Mouse (Mus musculus): Measurements from ENCODE around the gene CN725425. TPM values are rescaled to one million over a fixed set of nuclear protein-coding genes. Genes with fewer than 3 reads are reported as not detected.
A peak's percentile ranks its signal among the peaks of the same experiment; 100 is the strongest.

The CN725425 gene
- total RNA-seq (2017): not detected in 2 replicates

DNA sequence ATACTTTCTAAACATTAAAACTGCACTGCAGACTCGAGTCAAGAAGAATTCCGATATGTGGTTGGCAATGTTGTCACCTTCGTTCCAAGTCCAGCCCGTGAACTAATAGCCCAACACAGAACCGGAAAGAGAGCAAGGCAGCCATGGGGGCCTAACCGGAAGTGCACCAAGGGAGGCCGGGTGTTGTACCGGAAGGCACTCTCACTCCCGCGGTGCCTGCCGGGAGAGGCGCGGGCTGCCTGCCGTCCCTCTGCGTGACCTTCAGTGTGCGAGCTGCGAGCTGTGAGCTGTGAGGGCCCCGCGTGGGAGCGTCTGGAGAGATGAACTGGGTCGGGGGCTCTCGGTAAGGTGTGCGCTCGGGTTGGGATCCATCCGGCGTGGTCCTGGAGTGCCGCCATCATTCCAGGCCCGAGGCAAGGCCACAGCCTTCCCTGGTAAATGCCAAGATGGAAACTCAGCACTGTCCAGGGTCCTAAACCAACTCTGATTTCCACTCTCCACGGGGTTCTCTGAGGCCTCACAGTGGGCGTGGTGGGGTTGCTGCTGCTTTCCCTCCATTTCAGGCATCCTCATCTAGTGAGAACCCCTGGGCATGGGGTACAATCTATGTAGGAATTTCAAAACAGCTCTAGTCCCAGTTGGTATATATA is at the start of gene CN725425:
TSS of gene CN725425 (plus strand) at position 239 of the 650 bp plus-strand sequence.
- ATAC-seq (ENCODE audit: extremely low read depth, insufficient number of reproducible peaks, low FRiP score, poor library complexity, severe bottlenecking): no peak

DNA sequence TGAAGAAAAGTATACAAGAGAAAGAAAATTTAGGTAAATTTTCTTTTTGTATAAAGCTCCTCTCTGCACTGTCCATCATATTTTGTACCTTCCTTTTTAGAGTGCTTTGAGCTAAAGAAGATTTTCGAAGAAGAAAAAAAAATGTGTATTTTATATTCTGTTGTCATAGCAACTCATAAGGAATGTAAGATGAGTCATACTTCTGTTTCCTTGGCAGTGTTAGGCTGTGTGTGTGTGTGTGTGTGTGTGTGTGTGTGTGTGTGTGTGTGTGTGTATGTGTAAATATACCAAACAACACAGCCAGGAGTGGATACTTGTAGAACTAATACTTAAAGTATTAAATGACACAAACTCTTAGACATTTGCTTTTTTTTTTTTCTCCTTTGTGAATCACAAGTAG is 46.7 kb upstream of the CN725425 start:
- ATAC-seq (ENCODE audit: extremely low read depth, insufficient number of reproducible peaks, low FRiP score, poor library complexity, severe bottlenecking): no peak

DNA sequence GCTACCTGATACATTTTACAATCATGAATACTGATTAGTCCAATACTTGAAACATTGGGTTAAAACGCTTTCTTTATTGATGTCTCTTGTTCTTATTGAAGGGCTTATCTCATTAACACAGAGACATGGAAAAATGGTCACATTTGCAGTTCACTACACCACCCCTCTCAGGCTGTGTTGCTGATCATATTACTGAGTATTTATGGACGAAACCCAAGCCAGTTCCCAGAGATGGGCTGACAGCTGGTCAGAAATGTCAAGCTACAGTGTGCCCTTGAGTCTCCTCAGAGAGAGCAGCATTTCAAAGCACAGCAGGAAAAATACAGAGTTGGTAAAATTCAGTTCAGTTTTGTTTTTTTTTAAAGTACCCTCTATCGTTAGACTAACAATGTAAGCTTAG is 46.0 kb upstream of the CN725425 start:
- no peak for ATAC-seq (ENCODE audit: extremely low read depth, insufficient number of reproducible peaks, low FRiP score, poor library complexity, severe bottlenecking)

DNA sequence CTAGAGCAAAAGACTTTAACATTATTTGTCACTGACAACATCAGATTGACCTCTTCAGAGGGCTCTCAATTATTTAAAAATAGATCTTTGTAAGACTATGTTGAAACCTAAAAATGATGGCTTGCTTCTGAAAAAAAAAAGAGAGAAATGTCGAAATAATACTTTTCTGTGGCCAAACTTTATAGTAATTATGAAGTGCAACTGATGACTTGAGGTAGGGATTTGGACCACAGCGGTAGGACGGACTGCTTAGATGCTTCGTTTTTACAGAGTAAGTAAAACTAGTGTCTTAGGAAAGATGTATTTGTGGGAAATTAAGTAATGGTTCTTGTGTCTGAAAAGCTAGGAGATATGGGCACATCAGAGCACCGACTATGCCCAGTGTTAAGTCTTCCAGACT is 38.1 kb upstream of the CN725425 start:
- ATAC-seq (ENCODE audit: extremely low read depth, insufficient number of reproducible peaks, low FRiP score, poor library complexity, severe bottlenecking): no peak

DNA sequence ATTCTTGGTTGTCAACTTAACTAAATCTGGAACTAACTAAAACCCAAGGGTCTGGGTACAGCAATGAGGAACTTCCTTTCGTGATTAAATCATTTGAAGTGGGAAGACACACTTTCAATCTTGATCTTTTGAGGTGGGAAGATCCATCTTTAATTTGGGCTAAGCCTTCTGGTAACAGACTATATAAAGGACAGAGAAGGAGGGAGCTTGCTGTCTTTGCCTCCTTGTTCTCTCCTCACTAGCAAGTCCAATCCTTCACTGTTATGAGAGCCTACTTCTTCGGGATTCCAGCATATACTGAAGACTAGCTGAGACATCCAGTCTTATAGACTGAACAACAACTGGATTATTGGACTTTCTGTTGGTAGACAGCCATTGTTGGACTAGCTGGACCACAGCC is 35.8 kb upstream of the CN725425 start:
- ATAC-seq (ENCODE audit: extremely low read depth, insufficient number of reproducible peaks, low FRiP score, poor library complexity, severe bottlenecking): no peak

DNA sequence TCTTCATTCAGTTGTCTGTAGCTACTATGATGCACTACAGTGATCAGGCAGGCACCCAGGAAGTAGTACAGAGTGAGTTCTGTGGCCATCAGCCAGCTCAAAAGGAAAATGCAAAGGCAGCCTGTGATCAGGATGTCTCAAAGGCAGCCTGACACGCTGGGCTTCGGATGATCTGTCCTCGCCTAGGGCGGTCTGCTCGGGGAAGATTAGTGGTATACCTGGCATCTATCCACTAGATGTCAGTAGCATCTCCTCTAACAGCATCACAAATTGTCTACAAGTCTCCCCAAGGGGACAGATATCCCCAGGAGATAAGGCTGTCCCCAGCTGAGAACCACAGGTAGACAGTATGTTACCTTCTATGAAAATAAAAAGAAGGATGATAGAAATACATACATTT is 34.3 kb upstream of the CN725425 start:
- ATAC-seq (ENCODE audit: extremely low read depth, insufficient number of reproducible peaks, low FRiP score, poor library complexity, severe bottlenecking): peak; percentile 56; the same call in 1 of the 2 replicates

DNA sequence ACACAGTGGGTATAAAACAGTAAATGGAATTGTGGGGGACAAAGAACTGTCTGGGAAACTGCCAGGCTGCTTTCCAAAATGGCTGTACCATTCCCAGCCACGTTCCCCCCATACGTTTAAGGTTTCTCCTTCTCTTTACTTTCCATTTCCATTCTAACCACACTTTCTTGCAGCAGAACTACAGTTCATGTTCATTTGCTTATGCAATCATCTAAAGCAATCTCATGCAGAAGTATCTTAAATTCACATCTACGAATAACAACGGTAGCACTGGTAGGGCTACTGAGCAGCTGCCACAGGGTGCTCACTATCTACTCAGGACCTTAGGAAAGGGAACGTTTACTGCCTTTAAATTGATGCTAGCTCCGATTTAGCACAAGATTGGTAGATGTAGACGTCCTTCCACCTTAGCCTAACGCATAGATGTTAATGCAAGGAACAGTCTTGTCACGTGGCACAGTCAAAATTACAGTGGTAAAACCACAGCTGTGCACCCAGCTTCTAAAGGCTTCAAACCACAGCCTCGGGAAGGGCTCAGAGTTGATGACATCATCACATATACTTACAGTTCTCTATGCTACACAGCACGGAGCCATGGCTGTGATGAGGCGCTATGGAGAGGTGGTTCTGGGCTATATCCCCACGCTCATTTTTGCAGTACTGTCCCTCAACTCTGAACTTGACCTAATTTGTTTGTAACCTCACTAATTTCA is 31.3 kb upstream of the CN725425 start:
- ATAC-seq (ENCODE audit: extremely low read depth, insufficient number of reproducible peaks, low FRiP score, poor library complexity, severe bottlenecking): peak; percentile 79

DNA sequence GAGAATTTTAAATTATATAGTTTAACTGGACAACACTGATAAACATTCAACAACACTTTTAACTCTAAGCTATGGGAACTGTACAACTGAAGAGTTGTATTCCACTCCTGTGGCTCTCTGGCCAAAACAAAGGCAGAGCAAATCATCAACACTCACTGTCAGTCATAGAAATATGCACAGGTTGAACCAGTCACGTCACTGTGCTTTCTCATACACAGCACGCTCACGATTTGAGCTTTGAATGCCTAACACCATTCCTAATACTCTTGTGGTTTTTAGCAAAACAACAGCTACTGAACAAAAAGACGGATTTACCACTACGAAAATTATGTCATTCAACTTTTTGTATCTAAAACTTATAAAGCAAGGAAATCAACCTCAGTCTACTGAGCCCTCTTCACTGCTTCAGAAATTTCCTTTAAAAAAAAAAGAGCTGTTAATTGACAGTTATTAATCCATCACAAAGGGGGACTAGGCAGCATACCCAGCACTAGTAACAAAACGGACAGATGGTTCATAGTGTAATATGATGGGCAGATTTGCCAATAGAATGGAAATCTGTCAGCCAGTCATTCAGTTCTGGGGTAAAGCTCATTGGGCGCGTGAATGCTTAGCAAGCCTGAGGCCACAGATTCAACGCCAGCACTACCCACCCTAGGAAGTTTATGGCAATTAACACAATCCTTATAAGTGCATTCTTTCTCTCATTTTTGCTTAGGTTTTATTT is 28.5 kb upstream of the CN725425 start:
- no peak for ATAC-seq (ENCODE audit: extremely low read depth, insufficient number of reproducible peaks, low FRiP score, poor library complexity, severe bottlenecking)

DNA sequence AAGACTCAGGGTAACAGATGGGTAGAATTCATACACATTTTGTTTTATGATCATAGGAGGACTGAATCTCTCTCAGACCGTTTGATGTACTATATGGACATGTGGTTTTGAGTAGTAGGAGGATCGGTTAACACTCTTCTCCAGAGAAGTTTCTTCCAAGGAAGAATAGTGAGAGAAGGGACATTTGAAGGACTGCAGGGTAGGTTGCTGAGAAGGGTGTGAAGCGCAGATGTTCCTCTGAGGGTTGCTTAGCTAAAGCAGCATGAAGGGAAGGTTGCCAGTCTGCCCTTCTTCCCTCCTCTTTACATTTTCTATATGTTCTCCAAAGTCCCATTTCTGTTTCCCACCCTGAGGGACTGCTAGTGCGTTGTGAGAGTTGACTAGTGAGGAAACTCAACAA is 28.0 kb upstream of the CN725425 start:
- ATAC-seq (ENCODE audit: extremely low read depth, insufficient number of reproducible peaks, low FRiP score, poor library complexity, severe bottlenecking): no peak

DNA sequence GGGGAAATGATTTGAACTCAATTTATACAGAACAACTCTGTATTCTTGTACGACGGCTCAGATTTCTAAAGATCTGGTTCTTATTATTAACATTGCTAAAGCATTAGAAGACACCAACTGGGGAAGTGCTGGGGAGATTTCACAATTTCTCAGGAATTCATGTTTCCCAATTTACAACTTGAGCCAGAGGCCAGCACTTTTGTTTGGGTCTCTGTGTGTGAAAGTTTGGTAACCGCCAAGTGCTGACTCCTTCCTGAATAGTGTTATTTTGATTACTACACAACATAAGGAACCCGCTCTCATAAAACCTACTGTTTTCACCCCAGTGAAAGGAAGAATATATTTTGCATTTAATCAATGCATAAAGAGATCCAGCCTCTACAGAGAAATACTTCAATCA is 27.1 kb upstream of the CN725425 start:
- ATAC-seq (ENCODE audit: extremely low read depth, insufficient number of reproducible peaks, low FRiP score, poor library complexity, severe bottlenecking): no peak

DNA sequence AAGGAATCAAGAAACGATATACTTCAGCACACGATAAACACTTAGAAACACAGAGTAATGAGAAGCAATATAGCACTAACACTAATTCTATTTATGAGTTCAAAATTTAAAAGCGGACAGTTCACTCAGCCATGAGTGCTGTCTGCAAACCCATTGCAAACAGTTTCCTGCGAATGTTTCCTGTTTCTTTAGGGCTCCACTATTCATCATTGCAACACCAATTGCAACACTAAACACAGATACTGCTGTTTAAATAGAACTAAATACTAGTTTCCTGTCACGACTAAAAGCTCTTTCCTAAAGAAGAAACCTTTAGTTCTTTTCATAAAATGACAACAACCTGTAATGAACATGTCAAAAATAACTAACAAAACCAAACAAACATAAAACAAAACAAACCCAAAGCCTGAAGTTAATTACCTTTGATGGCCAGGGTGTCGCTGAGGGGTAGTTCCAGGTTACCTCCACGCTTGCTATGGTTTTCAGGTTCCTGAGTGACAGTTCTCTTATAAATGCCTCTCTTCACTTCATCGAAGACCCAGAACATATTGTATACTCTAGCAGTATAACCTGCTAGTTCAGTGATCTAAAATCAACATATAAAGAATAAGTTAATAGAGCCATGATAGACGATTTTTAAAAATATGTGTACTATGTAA is 20.5 kb upstream of the CN725425 start:
- ATAC-seq (ENCODE audit: extremely low read depth, insufficient number of reproducible peaks, low FRiP score, poor library complexity, severe bottlenecking): peak; percentile 67; the same call in 1 of the 2 replicates

DNA sequence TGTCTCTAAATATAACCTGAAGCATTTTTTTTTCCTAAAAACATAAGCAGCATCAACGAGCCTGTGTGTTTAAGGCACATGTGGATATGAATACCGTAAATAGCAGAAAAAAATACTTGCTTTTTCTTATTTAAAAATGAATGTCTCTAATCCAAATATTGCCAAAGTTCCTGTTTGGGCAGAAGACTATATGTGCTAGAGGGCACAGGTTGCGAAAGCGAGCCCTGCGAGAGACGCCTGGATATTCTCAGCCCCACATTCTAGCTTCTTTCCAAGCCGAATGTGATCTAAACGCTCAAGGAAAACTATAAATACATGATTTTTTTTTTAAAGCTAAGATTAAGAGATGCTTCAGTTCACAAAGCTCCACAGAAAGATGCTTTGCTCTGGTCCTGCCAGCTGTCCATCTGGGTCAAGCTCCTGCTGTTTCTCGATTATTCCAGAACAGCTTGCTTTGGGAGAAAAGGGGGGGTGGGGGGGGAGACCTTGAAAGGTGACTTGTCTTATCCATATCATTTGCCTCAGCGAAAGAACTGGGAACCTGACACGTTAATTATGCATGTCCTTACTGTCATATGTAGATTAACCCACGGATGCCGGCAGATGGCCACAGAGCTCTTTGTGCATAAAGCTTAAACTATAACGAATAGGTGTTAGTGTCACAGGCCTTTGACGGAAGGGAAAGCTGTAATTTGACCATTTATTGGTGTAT is 19.2 kb upstream of the CN725425 start:
- ATAC-seq (ENCODE audit: extremely low read depth, insufficient number of reproducible peaks, low FRiP score, poor library complexity, severe bottlenecking): no peak

DNA sequence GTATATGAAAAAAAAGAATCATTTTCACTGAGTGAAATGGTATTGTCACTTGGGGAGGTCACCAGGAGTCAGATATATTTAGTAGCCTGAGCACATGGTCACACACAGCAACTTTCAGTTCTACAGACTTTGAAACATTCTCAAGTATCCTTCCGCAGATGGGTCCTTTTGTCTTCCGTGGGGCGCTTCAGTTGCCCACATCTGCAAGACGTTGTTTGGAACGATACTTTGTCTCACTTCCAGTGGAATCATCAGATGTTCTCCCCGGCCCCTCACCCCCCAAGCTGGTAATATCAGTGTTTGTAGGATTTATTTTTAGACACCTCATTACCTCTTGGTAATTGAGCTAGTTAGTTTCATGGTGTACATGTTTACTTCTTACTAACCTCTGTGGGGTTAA is 12.9 kb upstream of the CN725425 start:
- ATAC-seq (ENCODE audit: extremely low read depth, insufficient number of reproducible peaks, low FRiP score, poor library complexity, severe bottlenecking): no peak

DNA sequence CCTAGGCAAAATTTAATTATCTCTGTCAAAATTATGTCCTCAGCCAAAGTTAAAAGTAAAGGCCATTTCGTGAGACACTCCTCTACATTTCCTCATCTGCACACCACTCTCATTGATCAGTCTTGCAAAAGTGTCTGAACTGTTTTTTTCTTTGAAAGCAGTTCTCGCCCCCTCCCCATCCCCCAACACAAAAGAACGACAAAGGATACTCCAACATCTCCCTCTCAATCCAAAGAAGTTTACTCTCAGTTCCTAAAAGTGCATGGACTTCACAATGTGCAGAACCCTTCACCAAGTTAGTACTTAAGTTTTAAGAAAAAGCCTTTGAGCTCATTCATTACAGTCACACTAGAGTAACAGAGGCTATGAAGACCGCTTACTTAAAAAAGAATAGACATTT is 9.3 kb upstream of the CN725425 start:
- no peak for ATAC-seq (ENCODE audit: extremely low read depth, insufficient number of reproducible peaks, low FRiP score, poor library complexity, severe bottlenecking)

DNA sequence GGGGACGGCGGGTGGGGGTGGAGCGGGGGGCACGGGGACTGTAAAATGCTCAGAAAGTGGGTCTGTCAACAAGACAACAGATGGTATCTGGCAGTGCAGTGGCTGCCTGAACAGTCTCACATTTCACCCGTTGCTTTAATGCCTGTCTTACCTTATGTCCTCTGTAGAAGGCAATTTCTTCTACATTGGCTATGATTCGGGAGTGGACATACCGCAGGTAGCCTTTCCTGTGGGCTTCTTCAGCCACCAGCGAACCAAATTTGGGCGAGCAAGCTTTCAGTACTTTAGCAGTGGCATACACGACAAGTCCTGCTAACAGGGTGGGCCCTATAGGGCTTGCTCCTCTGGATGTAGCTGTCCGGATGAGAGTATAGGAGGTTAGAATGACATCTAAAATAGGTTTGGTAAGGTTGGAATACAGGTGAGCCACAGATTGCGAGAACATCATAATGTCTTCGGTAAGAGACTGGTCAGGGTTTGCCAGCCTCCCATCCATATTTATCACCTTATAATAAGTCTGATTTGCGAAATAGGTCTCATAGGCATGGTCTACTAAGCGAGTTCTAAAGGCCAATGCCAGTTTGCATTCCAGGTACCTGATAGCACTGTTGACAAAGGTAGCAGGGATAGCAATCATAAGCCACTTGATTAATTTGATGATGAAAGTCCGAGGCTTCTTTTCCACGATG is 8.6 kb upstream of the CN725425 start:
- no peak for ATAC-seq (ENCODE audit: extremely low read depth, insufficient number of reproducible peaks, low FRiP score, poor library complexity, severe bottlenecking)

DNA sequence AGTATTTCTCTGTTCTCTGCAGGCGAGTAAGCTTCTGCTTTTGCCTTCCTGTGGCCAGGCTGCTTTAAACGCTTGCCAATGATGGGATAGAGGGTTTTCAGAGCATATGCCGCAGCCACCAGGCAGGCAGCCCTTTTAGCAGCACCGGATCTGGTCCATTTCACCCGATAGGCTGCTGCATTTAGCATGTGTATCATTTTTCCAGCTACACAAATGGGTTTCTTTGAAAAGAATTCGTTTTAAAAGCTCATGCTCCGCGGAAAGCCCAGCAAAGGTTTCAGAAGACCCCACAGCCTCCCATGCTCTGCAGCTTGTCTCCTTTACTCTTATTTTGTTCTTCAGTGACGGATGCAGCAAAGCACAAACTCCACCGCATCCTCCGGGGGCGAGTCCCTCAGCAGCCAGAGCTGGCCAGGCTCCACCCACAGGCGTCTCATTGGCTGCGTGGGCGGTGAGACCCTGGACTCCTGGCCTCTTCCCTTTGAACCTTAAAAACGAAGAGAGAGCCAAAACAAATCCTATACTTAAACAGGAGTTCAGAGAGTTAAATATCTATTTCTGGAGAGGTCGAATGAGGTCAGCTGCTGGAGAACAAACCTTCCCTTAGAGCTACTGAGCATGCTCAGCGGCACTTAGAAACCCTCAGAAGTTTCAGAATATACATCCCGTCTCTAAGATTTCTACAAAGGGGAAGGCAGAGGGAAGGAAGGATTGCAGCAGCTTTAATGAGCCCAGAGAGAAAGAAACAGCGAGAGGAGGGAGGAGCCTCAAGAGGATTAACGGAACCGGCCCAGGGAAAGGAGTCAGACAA is 7.7 kb upstream of the CN725425 start, which contains the start of gene Abcd2:
TSS of gene Abcd2 (minus strand) at position 388 of the 811 bp plus-strand sequence.
- ATAC-seq (ENCODE audit: extremely low read depth, insufficient number of reproducible peaks, low FRiP score, poor library complexity, severe bottlenecking): peak; percentile 77

DNA sequence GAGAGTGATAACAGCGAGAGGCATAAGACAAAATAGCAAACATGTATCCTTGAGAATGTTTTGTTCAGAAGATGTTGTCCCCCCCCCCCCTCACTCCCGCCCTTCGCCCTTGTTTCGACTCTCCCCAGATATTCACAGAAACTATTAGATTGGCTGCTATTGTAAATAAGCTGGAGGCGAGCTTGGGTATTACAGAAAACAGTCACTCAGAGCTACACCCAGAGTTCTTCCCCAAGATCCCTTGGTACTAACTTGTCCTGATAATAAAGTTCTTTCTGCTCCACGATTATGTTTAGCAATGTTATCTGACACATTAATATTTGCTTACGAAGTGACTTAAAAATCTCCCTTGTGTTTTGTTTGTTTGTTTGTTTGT is 7.1 kb upstream of the CN725425 start:
- ATAC-seq (ENCODE audit: extremely low read depth, insufficient number of reproducible peaks, low FRiP score, poor library complexity, severe bottlenecking): no peak

DNA sequence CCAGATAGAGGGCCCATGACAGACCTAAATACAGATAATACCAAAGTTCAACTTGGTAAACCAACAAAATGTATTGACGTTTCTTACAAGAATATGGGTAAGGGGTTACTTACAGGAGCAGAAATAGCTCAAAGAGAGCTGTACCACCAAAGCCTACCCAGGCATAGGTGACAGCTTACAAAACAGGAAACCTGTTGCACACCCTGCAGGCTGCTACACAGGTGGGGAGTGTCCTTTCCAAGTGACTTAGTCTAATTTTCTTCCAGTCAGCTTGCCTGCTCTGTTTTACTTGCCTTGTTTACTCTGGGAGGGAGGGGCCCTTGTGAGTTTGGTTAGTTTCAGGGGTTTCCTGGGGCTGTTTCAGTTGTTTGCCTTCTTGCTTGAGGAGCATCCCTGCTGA is 1.5 kb downstream of the CN725425 start:
- no peak for ATAC-seq (ENCODE audit: extremely low read depth, insufficient number of reproducible peaks, low FRiP score, poor library complexity, severe bottlenecking)
